Comparison of ENCODE assay signal across 10 mouse cellular contexts in the genomic region with DNA sequence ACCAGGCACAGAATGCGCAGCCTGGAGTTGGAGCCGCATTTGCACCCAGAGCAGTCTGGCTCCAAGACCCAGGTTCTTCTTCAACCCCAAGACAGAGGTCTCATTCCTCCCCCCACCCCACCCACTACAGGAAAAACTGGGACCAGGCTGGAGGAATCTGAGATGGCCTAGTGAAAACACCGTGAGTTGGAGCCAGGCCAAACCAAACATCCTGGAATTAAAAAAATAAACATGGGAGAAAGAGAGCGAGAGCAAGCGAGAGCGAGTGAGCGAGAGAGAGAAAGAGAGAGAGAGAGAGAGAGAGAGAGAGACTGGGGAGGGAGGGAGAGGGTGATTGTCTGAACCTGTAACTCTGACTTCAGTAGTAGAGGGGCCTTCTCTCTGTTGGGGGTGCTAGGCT.
DNase-seq lines count a peak whose midpoint lies in the region; ATAC-seq lines count a peak whose summit lies in the region.
"Had no signal": no experiment of that assay in that cellular context is flagged by ENCODE, and none has a peak within 500 bp of the region (broad histone marks: within the 10 kb centered on the region; RNA-seq: fewer than 3 reads in every experiment).

No protein-coding gene starts in this region.

- H3K4me1 ChIP-seq in midbrain, embryonic 11.5 days (ENCODE audit: control insufficient read depth, insufficient read depth, low read length) = peaks cover 30% of the 10 kb centered on the region
- H3K4me1 ChIP-seq in midbrain, embryonic 16.5 days (ENCODE audit: control insufficient read depth, insufficient read depth, low read length) = peaks cover 16% of the 10 kb centered on the region
- peaks cover 15% of the 10 kb centered on the region for H3K4me1 ChIP-seq in heart, embryonic 16.5 days (ENCODE audit: control insufficient read depth, insufficient read depth, low read length)
- peaks cover 20% of the 10 kb centered on the region for H3K4me1 ChIP-seq in limb, embryonic 11.5 days (ENCODE audit: control insufficient read depth, insufficient read depth, low read length)
- peaks cover 21% of the 10 kb centered on the region for H3K4me1 ChIP-seq in stomach, embryonic 15.5 days

- peak; percentile 93 for DNase-seq in midbrain, embryonic 11.5 days (ENCODE audit: low spot score, missing footprints)
- no peak for DNase-seq in limb, embryonic 11.5 days (ENCODE audit: low spot score)
- no peak for DNase-seq in adrenal gland, postnatal 10 days
- no peak for DNase-seq in frontal cortex, postnatal 14 days (ENCODE audit: low spot score in 2 of 2)
- DNase-seq: thymus, adult 18-20 months had no signal

- no peaks in the 10 kb centered on the region for H3K36me3 ChIP-seq in midbrain, embryonic 11.5 days (ENCODE audit: control insufficient read depth, insufficient read depth, low read length)
- no peaks in the 10 kb centered on the region for H3K36me3 ChIP-seq in midbrain, embryonic 16.5 days (ENCODE audit: control insufficient read depth, insufficient read depth, low read length)
- no peaks in the 10 kb centered on the region for H3K36me3 ChIP-seq in heart, embryonic 16.5 days (ENCODE audit: control insufficient read depth, insufficient read depth)
- no peaks in the 10 kb centered on the region for H3K36me3 ChIP-seq in limb, embryonic 11.5 days (ENCODE audit: control insufficient read depth, insufficient read depth, low read length)
- H3K36me3 ChIP-seq in stomach, embryonic 15.5 days = no peaks in the 10 kb centered on the region

- no peak overlapping the region for H3K4me3 ChIP-seq in midbrain, embryonic 11.5 days (ENCODE audit: low read depth, low read length)
- H3K4me3 ChIP-seq in midbrain, embryonic 16.5 days (ENCODE audit: low read depth, low read length) = no peak overlapping the region
- H3K4me3 ChIP-seq in heart, embryonic 16.5 days (ENCODE audit: low read length) = no peak overlapping the region
- H3K4me3 ChIP-seq in limb, embryonic 11.5 days (ENCODE audit: low read depth, low read length) = no peak overlapping the region
- no peak overlapping the region for H3K4me3 ChIP-seq in stomach, embryonic 15.5 days (replicated peaks)
- H3K4me3 ChIP-seq: heart, adult 2 months had no signal

- no peaks in the 10 kb centered on the region for H3K27me3 ChIP-seq in midbrain, embryonic 11.5 days (ENCODE audit: control insufficient read depth, insufficient read depth, low read length)
- no peaks in the 10 kb centered on the region for H3K27me3 ChIP-seq in midbrain, embryonic 16.5 days (ENCODE audit: control insufficient read depth, insufficient read depth, low read depth, low read length)
- H3K27me3 ChIP-seq in heart, embryonic 16.5 days (ENCODE audit: control insufficient read depth, insufficient read depth, low read length) = peaks cover 5% of the 10 kb centered on the region
- H3K27me3 ChIP-seq in limb, embryonic 11.5 days (ENCODE audit: control insufficient read depth, insufficient read depth, low read length) = no peaks in the 10 kb centered on the region
- no peaks in the 10 kb centered on the region for H3K27me3 ChIP-seq in stomach, embryonic 15.5 days (replicated peaks)

- no peak overlapping the region for H3K4me2 ChIP-seq in midbrain, embryonic 11.5 days
- H3K4me2 ChIP-seq in midbrain, embryonic 16.5 days (ENCODE audit: low read length) = no peak overlapping the region
- H3K4me2 ChIP-seq in heart, embryonic 16.5 days (ENCODE audit: low read depth, low read length) = no peak overlapping the region
- H3K4me2 ChIP-seq in limb, embryonic 11.5 days (ENCODE audit: low read depth, severe bottlenecking) = no peak overlapping the region
- no peak overlapping the region for H3K4me2 ChIP-seq in stomach, embryonic 15.5 days

- peak overlapping the region; percentile 86 for H3K27ac ChIP-seq in midbrain, embryonic 11.5 days (ENCODE audit: low read depth, low read length)
- H3K27ac ChIP-seq in midbrain, embryonic 16.5 days (ENCODE audit: low read length) = no peak overlapping the region
- H3K27ac ChIP-seq in heart, embryonic 16.5 days (ENCODE audit: low read length) = peak overlapping the region; percentile 5; the same call in 1 of the 2 replicates
- peak overlapping the region; percentile 84 for H3K27ac ChIP-seq in limb, embryonic 11.5 days (replicated peaks; ENCODE audit: low read depth, low read length)
- H3K27ac ChIP-seq in stomach, embryonic 15.5 days = peak overlapping the region; percentile 66
- H3K27ac ChIP-seq: heart, adult 2 months had no signal

- WGBS in midbrain, embryonic 11.5 days = 72% methylated on average over 7 of the region's 7 CpGs
- whole genome bisulfite sequencing in midbrain, embryonic 16.5 days = 52% methylated on average over 7 of the region's 7 CpGs
- 52% methylated on average over 7 of the region's 7 CpGs for WGBS in heart, embryonic 16.5 days
- WGBS in limb, embryonic 11.5 days = 67% methylated on average over 7 of the region's 7 CpGs
- 29% methylated on average over 7 of the region's 7 CpGs for WGBS in stomach, embryonic 15.5 days

- H3K9ac ChIP-seq in midbrain, embryonic 11.5 days (ENCODE audit: low read length) = no peak overlapping the region
- H3K9ac ChIP-seq in midbrain, embryonic 16.5 days (ENCODE audit: low read depth, low read length) = no peak overlapping the region
- H3K9ac ChIP-seq in heart, embryonic 16.5 days (ENCODE audit: low read length) = no peak overlapping the region
- H3K9ac ChIP-seq in limb, embryonic 11.5 days (ENCODE audit: low read length) = 0 out of 2 replicates have a peak overlapping the region, but pooled peaks have one; percentile 27
- H3K9ac ChIP-seq in stomach, embryonic 15.5 days = no peak overlapping the region

- no peak for ATAC-seq in midbrain, embryonic 11.5 days (ENCODE audit: low FRiP score)
- no peak for ATAC-seq in midbrain, embryonic 16.5 days
- no peak; the same call in 1 of the 2 replicates for ATAC-seq in heart, embryonic 16.5 days (replicated peaks; ENCODE audit: extremely low read depth, insufficient read depth, low FRiP score)
- ATAC-seq in limb, embryonic 11.5 days (ENCODE audit: insufficient number of reproducible peaks, low FRiP score, low TSS enrichment, low read depth) = peak; percentile 28; the same call in 1 of the 2 replicates
- peak; percentile 61; the same call in 1 of the 2 replicates for ATAC-seq in stomach, embryonic 15.5 days (ENCODE audit: insufficient read depth, low FRiP score, low read depth)
- ATAC-seq in cerebellum, adult (ENCODE audit: insufficient number of reproducible peaks, low FRiP score, low TSS enrichment) = no peak

- no peaks in the 10 kb centered on the region for H3K9me3 ChIP-seq in midbrain, embryonic 11.5 days (ENCODE audit: control insufficient read depth, low read length)
- no peaks in the 10 kb centered on the region for H3K9me3 ChIP-seq in midbrain, embryonic 16.5 days (replicated peaks; ENCODE audit: control insufficient read depth, low read length, poor library complexity, severe bottlenecking)
- H3K9me3 ChIP-seq in heart, embryonic 16.5 days (replicated peaks; ENCODE audit: control insufficient read depth, low read length) = no peaks in the 10 kb centered on the region; the same call in 1 of the 2 replicates
- no peaks in the 10 kb centered on the region for H3K9me3 ChIP-seq in limb, embryonic 11.5 days (ENCODE audit: control insufficient read depth, low read length)
- no peaks in the 10 kb centered on the region for H3K9me3 ChIP-seq in stomach, embryonic 15.5 days

Comparison
In these comparisons a context has a peak if more than half of its experiments do, and no peak if none do; other contexts are left out.
1. ATAC-seq: peak in limb, embryonic 11.5 days (single experiment) and stomach, embryonic 15.5 days (single experiment); none in midbrain, embryonic 11.5 days (single experiment), midbrain, embryonic 16.5 days (single experiment), heart, embryonic 16.5 days (single experiment) and cerebellum, adult (single experiment).